Mouse (Mus musculus) heart, adult 2 months (tissue): ENCODE data around the gene Ier2. TPM values are rescaled to one million over a fixed set of nuclear protein-coding genes. Genes with fewer than 3 reads are reported as not detected.
A peak's percentile ranks its signal among the peaks of the same experiment; 100 is the strongest.
"Not testable (repeated sequence)": the region's sequence is repeated elsewhere in the genome, so short reads cannot be mapped to it uniquely, and the experiment has no call there.

ENCODE experiments used
- DNase-seq, 2 experiments: peaks; one replicate each; pipeline ENCODE4 v3.0.0; 2021
- H3K27ac ChIP-seq: fragments of 200-600 bp; 2 replicates; pipeline ENCODE4 v1.8.1; 2022
- H3K27me3 ChIP-seq: fragments of 200-500 bp; 2 replicates; pipeline ENCODE4 v1.6.1; 2012; ENCODE audit warnings: mild to moderate bottlenecking, low read length, inconsistent platforms, mixed read lengths; ENCODE audit not compliant: control insufficient read depth, insufficient read depth
- H3K36me3 ChIP-seq: fragments of 200-500 bp; 2 replicates; pipeline ENCODE4 v1.6.1; 2012; ENCODE audit warnings: low read length, inconsistent platforms; ENCODE audit not compliant: control insufficient read depth, insufficient read depth
- H3K4me1 ChIP-seq: fragments of 200-500 bp; 2 replicates; pipeline ENCODE4 v1.6.1; 2011; ENCODE audit warnings: low read length; ENCODE audit not compliant: control insufficient read depth, insufficient read depth
- H3K4me3 ChIP-seq: fragments of 200-600 bp; 2 replicates; pipeline ENCODE4 v1.8.1; 2022
- H3K79me2 ChIP-seq: fragments of 200-500 bp; replicated peaks from 2 replicates; pipeline ENCODE4 v1.6.1; 2012; ENCODE audit warnings: mild to moderate bottlenecking, inconsistent platforms, low read length, moderate library complexity, mixed read lengths; ENCODE audit not compliant: control insufficient read depth, insufficient read depth
- H3K9ac ChIP-seq: fragments of 200-500 bp; 2 replicates; pipeline ENCODE4 v1.6.1; 2012; ENCODE audit warnings: low read depth, mild to moderate bottlenecking, control low read depth, inconsistent platforms, low read length, mixed read lengths
- CTCF ChIP-seq: fragments of 200-600 bp; IDR thresholded peaks from 2 replicates; pipeline ENCODE4 v1.8.1; 2022; ENCODE audit warnings: antibody characterized with exemption, mild to moderate bottlenecking, moderate library complexity
- EP300 ChIP-seq: fragments of 200-500 bp; IDR thresholded peaks from 2 replicates; pipeline ENCODE4 v1.6.1; 2011; ENCODE audit warnings: low read depth, low read length, control low read depth; ENCODE audit not compliant: insufficient read depth
- POLR2A ChIP-seq: fragments of 200-500 bp; IDR thresholded peaks from 2 replicates; pipeline ENCODE4 v1.6.1; 2011; ENCODE audit warnings: mild to moderate bottlenecking, low read depth, low read length, control low read depth; ENCODE audit not compliant: insufficient read depth
- WGBS: fragments of 180-500 bp; shearing (Covaris S2); methylation state at CpG from one replicate; pipeline ENCODE4 v1.1.7; 2018; 5-methylcytosine and 5-hydroxymethylcytosine counted together
- intact Hi-C: fragments of 180-260 bp; cut with DNase I; formaldehyde crosslinking; loops from one replicate; pipeline ENCODE4 v1.15.1; 2025
- polyA plus RNA-seq: library from polyadenylated mRNA; depleted of rRNA; stranded (reverse); fragments of >200 nt; gene quantifications from 2 replicates; pipeline ENCODE4 v1.2.3, GENCODE M21; 2012; rRNA removed
- total RNA-seq, 2 experiments: library from RNA; stranded (reverse); gene quantifications; 2 replicates each; pipeline ENCODE4 v1.2.3; 2021

Ier2 gene
- total and polyA plus RNA-seq, 3 experiments, result 8.1 to 13.0 (median 11.8) TPM

DNA sequence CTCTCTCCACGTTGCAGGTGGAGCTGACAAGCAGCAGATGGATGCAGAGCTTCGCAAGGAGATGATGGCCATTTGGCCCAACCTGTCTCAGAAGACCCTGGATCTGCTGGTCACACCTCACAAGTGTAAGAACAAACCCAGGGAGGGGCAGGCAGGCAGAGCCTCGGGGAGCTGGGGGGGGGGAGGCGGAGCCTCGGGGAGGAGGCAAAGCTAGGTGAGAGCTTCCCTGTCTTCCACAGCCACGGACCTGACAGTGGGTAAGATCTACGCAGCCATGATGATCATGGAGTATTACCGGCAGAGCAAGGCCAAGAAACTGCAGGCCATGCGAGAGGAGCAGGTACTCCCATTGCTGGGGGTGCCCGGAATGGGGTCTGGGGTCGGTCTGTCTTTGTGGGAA is 33.1 kb downstream of the Ier2 start:
- Histone ChIP-seq H3K36me3 (no peaks in the 10 kb centered on the region), H3K9ac (no peak overlapping the region), H3K4me1 (no peaks in the 10 kb centered on the region), H3K79me2 (no peaks in the 10 kb centered on the region), H3K27ac (no peak overlapping the region), H3K4me3 (no peak overlapping the region), H3K27me3 (no peaks in the 10 kb centered on the region)
- no peak for DNase-seq
- intact Hi-C loops, result no loop called here
- WGBS, result 77% methylated on average over 11 of the region's 11 CpGs
- TF ChIP-seq POLR2A, result no peak
- no peak for TF ChIP-seq EP300
- TF ChIP-seq CTCF, result no peak

- H3K9ac ChIP-seq, H3K4me3 ChIP-seq, DNase-seq, H3K27ac ChIP-seq, H3K36me3 ChIP-seq, H3K4me1 ChIP-seq, H3K79me2 ChIP-seq, intact Hi-C loops, H3K27me3 ChIP-seq: not testable (repeated sequence)
- 73% methylated on average over 4 of the region's 4 CpGs for WGBS
Observed at GRCm38 (mm10) chr8:84623425-84623824, 39.2 kb downstream of the Ier2 start.

DNA sequence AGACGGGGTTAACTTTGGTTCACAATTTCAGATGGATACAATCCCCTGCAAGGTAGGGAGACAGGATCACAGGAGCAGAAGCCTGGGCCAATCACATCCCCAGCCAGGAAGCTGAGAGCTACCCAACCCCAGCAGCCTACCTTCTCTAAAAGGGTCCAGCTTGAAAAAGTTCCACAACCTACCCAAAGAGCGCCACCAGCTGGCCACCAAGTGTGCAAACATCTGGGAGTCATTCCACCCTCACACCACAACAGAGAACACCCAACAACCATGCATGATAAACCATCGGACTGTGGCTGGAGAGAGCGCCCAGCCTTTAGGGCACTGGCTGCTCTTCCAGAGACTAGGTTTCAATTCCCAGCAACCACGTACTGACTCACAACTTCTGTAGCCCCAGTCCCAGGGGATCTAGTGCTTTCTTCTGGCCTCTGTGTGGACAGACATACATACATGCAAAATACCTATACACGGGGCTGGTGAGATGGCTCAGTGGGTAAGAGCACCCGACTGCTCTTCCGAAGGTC is 41.5 kb downstream of the Ier2 start:
- intact Hi-C loops, result no loop called here
- Histone ChIP-seq H3K79me2 (no peaks in the 10 kb centered on the region), H3K4me3 (no peak overlapping the region), H3K9ac (no peak overlapping the region), H3K27me3 (no peaks in the 10 kb centered on the region), H3K4me1 (no peaks in the 10 kb centered on the region), H3K36me3 (no peaks in the 10 kb centered on the region), H3K27ac (no peak overlapping the region)
- no peak for DNase-seq
- no peak for TF ChIP-seq EP300
- no peak for TF ChIP-seq POLR2A
- TF ChIP-seq CTCF, result no peak
- WGBS, result 73% methylated on average over 8 of the region's 8 CpGs

DNA sequence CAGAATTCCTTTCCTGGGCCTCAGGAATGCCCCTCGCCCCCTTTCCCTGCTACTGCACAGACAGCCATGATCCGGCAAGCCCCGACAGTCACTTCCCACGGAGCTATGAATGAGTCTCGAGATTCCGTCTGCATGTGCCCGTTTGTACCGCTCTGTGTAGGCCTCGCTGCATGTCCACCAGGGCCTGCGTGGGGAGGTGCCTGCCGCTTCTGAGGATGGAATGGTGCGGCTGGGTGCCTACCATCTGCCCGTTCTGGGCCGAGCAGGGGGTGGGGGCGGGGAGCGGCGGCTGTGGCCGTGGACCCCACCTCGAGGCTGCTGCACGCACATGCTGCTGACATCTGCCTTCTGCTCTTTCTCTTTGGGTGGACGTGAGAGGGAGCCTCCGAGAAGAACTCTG is 45.6 kb downstream of the Ier2 start:
- Histone ChIP-seq H3K9ac (no peak overlapping the region), H3K27me3 (no peaks in the 10 kb centered on the region), H3K4me3 (no peak overlapping the region), H3K36me3 (no peaks in the 10 kb centered on the region), H3K27ac (no peak overlapping the region), H3K4me1 (no peaks in the 10 kb centered on the region), H3K79me2 (no peaks in the 10 kb centered on the region)
- 60% methylated on average over 22 of the region's 22 CpGs for WGBS
- TF ChIP-seq CTCF, result no peak
- TF ChIP-seq EP300, result no peak
- TF ChIP-seq POLR2A, result no peak
- intact Hi-C loops, result no loop called here
- no peak for DNase-seq

- no peak overlapping the region for H3K9ac ChIP-seq
- no peaks in the 10 kb centered on the region for H3K4me1 ChIP-seq
- no peak for DNase-seq
- no peak overlapping the region for H3K4me3 ChIP-seq
- intact Hi-C loops, result no loop called here
- no peaks in the 10 kb centered on the region for H3K79me2 ChIP-seq
- H3K27me3 ChIP-seq, result no peaks in the 10 kb centered on the region
- H3K36me3 ChIP-seq, result no peaks in the 10 kb centered on the region
- H3K27ac ChIP-seq, result no peak overlapping the region
- WGBS, result 50% methylated on average over 22 of the region's 22 CpGs
- TF ChIP-seq POLR2A (no peak), EP300 (no peak), CTCF (no peak)
Observed at GRCm38 (mm10) chr8:84615666-84616485, 46.8 kb downstream of the Ier2 start.

GRCm38 (mm10) chr8:84614512-84615223 is 48.0 kb downstream of the Ier2 start:
- 44% methylated on average over 16 of the region's 16 CpGs for WGBS
- Histone ChIP-seq H3K27ac (no peak overlapping the region), H3K4me3 (no peak overlapping the region), H3K27me3 (no peaks in the 10 kb centered on the region), H3K36me3 (no peaks in the 10 kb centered on the region), H3K9ac (no peak overlapping the region), H3K4me1 (no peaks in the 10 kb centered on the region), H3K79me2 (no peaks in the 10 kb centered on the region)
- intact Hi-C loops, result no loop called here
- TF ChIP-seq POLR2A (no peak), CTCF (peak; percentile 74)
- DNase-seq, result no peak

Other genes with a start within 250 kb of the Ier2 start
- 10 to 100 TPM; 32.0 to 37.4 TPM for gene Trmt1, start 23.5 kb upstream of the Ier2 start, total RNA-seq
- gene Trmt1, start 23.5 kb upstream of the Ier2 start, polyA plus RNA-seq, result 39.9 and 50.8 TPM in 2 replicates
- 10 to 100 TPM; 30.5 to 31.0 TPM for gene Nacc1, start 25.0 kb upstream of the Ier2 start, total RNA-seq
- gene Nacc1, start 25.0 kb upstream of the Ier2 start, polyA plus RNA-seq, result 45.3 and 50.5 TPM in 2 replicates
- 1 to 10 TPM; 3.0 to 3.7 TPM for gene Lyl1, start 38.6 kb upstream of the Ier2 start, total RNA-seq
- 4.0 and 7.7 TPM in 2 replicates for gene Lyl1, start 38.6 kb upstream of the Ier2 start, polyA plus RNA-seq
- under 1 TPM in 1 of 2 experiments, not detected in 1; 0.55 TPM for gene G430095P16Rik, start 60.2 kb upstream of the Ier2 start, total RNA-seq
- 0.70 TPM in 1 of 2 replicates, not detected in the other for gene G430095P16Rik, start 60.2 kb upstream of the Ier2 start, polyA plus RNA-seq
- gene Nfix, start 137.5 kb upstream of the Ier2 start, total RNA-seq, result 100 to 1,000 TPM; 274 to 297 TPM
- 49.0 and 68.7 TPM in 2 replicates for gene Nfix, start 137.5 kb upstream of the Ier2 start, polyA plus RNA-seq
- 10 to 100 TPM; 11.2 to 12.3 TPM for gene Dand5, start 160.0 kb upstream of the Ier2 start, total RNA-seq
- gene Dand5, start 160.0 kb upstream of the Ier2 start, polyA plus RNA-seq, result 6.1 and 7.6 TPM in 2 replicates
- gene Gadd45gip1, start 168.7 kb upstream of the Ier2 start, total RNA-seq, result 10 to 100 TPM; 27.4 to 29.7 TPM
- gene Gadd45gip1, start 168.7 kb upstream of the Ier2 start, polyA plus RNA-seq, result 13.4 and 21.2 TPM in 2 replicates
- 10 to 100 TPM; 85.1 to 87.6 TPM for gene Rad23a, start 177.8 kb upstream of the Ier2 start, total RNA-seq
- gene Rad23a, start 177.8 kb upstream of the Ier2 start, polyA plus RNA-seq, result 77.3 and 101 TPM in 2 replicates
- gene Calr, start 184.1 kb upstream of the Ier2 start, total RNA-seq, result 100 to 1,000 TPM; 352 to 416 TPM
- gene Calr, start 184.1 kb upstream of the Ier2 start, polyA plus RNA-seq, result 154 and 269 TPM in 2 replicates
- gene Farsa, start 194.1 kb upstream of the Ier2 start, total RNA-seq, result 10 to 100 TPM; 21.8 to 24.5 TPM
- gene Farsa, start 194.1 kb upstream of the Ier2 start, polyA plus RNA-seq, result 32.5 and 41.4 TPM in 2 replicates
- gene Syce2, start 209.3 kb upstream of the Ier2 start, total RNA-seq, result 1 to 10 TPM; 2.6 to 4.3 TPM
- 0.33 and 0.64 TPM in 2 replicates for gene Syce2, start 209.3 kb upstream of the Ier2 start, polyA plus RNA-seq
- gene Gcdh, start 231.1 kb upstream of the Ier2 start, total RNA-seq, result 10 to 100 TPM; 71.5 to 89.9 TPM
- 134 and 148 TPM in 2 replicates for gene Gcdh, start 231.1 kb upstream of the Ier2 start, polyA plus RNA-seq
- under 1 TPM in 1 of 2 experiments, not detected in 1; 0.16 TPM for gene Klf1, start 239.1 kb upstream of the Ier2 start, total RNA-seq
- 0.08 and 0.23 TPM in 2 replicates for gene Klf1, start 239.1 kb upstream of the Ier2 start, polyA plus RNA-seq
- gene Dnase2a, start 245.7 kb upstream of the Ier2 start, total RNA-seq, result 1 to 10 TPM; 6.5 to 9.6 TPM
- 9.2 and 10.9 TPM in 2 replicates for gene Dnase2a, start 245.7 kb upstream of the Ier2 start, polyA plus RNA-seq